Mouse (Mus musculus) right cerebral cortex, postnatal 36 days (tissue): ENCODE results near the gene BC030867.

Experiments
- DNase-seq, 2 experiments: peaks; one replicate each; pipeline ENCODE4 v3.0.0; 2022; ENCODE audit warnings: low spot score in 2 of 2, mixed read lengths in 1 of 2

BC030867 gene

DNA sequence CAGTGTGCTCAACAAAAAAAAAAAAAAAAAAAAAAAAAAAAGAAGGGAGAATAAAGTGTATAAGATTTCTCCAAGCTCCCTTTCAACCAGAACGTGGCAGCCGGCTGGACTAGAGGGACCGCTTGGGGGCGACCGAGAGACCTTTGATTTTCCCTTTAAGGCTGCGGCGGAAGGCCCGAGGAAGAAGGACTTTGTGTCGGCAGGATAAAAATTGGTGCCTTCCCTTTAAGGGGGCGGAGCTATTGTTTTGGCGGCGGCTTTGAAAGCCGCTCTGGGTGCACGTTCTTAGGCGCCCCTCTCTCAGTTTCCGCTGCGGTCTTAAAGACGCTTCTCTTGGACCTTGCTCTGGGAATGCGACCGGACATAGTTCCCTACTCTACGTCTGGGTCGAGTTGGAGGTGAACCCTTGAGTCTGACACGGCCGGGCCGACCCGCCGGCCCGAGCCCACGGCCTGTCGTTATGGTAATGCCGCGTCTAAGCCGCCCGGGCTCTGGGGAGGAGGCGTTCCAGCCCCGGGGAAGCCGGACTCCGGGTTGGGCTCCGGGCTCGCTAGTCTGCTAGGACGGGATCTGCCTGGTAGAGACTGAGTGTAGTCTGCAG lies at the start of gene BC030867:
BC030867 (plus strand) TSS at position 253 of the 601 bp plus-strand sequence.
- peak; percentile 82 to 85 for DNase-seq

DNA sequence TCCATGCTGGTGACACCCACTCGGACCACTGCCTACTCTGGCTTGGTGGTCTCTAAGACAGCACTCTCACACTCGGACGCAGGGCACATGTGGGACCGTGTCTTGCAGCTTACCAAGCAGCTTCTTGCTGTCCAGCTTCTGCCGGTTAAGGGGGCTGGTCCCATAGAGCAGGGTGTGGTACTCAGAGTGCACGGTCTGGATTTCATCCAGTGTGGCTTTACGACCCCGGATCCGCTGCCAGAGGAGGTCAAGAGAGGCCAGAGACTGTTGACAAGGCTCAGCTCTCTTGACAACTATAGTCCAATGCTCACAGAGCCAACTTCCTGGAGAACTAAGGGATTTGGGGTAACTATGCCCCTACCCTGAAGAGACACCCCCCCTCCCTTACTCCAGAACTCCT lies 48.8 kb upstream of the BC030867 start:
- DNase-seq = no peak

DNA sequence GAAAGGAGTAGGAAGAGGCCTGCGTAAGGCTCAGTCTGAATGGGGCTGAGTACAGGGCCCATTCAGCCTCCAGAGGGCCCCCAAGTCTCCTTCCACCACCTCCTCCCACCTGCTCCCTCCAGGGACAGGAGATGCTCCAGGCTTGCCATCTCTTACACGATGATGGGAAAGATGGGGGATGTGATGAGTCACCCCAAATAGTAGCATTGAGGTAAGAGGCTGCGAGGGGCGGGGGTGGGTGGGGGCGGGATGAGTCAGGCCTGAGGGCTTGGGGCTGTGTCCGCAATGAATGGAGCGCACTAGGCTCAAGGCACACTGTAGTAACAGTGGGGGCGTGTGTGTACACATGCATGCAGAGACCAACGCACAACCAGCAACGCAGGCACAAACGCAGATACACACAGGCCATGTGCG lies 47.3 kb upstream of the BC030867 start:
- DNase-seq = peak; percentile 64 to 83

DNA sequence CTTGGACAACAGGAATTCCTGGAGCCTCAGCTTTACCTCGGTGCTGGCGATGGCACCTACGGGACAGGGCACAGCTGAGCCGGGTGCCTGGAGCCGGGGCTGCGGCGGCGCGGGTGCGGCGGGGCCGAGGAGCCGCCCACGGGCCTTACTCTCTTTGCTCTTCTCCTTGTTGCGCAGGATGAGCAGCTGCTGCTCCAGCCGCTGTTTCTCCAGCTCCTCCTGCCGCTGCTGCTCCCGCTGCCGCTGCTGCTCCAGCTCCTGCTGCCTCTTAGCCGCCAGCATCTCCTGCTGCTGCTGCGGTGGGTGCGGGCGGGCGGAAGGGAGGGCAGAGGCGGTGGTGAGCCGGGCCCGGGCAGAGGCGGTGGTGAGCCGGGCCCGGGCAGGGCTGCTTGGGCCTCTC lies 42.2 kb upstream of the BC030867 start:
- no peak for DNase-seq

DNA sequence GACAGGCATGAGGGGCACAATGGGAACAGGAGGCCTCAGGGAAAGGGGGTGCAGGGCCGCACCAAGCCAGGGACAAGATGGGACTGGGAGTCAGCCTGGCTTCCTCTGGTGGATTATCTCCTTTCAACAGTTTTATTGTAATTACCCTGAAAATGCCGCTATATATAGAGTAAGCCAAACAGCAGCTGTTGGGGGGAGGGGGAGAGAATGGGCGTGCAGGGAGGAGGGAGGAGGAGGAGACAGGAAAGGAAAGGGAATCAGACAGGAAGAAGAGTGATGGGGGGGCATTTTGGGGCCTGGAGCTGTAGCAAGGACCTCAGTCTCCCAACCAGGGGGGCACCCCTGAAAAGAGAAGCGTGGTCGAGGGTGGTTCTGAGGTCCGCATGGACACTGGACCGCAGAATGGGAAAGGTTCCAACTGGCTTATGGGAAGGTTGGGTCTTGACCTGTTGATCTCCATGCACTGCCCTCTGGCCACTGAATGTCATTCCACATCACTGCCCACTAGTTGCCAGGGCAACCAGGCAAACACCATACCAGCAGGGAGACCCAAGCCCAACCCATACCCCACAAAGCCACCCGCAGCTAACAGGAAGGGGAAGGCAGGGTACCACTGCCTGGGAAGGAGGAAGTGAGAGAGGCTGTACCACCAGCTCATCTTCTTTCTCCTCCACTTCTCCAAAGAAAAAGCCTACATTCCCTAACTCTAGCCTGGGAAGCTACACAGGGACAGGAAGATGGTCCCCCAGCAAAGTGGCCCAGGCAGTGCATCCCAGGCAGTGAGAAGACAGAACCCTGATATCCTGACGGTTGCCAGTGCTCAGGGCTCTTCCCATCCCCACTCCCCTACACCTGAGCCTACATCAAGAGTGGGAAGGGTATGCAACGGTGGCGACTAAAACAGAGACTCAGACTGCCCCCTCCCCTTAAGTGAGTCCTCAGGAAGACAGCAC lies 40.6 kb upstream of the BC030867 start:
- DNase-seq = no peak

DNA sequence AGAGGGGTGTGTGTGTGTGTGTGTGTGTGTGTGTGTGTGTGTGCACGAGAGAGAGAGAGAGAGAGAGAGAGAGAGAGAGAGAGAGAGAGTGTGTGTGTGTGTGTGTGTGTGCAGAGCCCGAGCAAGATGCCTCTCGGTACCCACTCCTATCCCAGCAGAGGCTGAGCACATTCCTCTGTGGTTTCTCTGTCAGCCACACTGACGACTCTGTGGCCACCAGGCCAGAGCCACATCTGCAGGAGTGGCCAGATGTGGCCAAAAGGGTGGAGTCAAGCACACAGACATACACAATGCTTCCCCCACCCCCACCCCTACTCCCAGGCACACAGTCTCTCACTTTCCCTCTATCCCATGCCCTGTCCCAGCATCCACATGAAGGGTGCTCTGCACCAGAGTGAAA lies 39.8 kb upstream of the BC030867 start:
- no peak for DNase-seq

DNA sequence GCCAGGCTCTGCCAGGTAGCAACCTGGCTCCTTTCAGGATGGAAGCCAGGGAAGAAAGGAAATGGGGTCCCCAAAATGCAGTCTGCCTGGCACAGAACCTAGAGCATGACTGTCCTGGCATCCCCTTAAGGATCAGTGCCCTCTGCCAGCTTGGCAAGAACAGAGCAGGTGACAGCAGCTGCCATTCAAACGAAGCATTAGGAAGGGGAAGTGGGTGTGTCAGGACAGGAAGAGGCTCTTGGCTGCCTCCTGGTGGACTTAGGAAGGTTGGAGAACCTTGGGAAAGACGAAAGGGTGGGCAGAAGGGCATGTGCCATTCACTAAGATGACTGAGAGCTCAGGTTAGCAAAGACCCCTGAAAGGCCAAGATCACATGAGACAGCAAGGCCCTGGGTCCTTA lies 38.9 kb upstream of the BC030867 start:
- no peak for DNase-seq

DNA sequence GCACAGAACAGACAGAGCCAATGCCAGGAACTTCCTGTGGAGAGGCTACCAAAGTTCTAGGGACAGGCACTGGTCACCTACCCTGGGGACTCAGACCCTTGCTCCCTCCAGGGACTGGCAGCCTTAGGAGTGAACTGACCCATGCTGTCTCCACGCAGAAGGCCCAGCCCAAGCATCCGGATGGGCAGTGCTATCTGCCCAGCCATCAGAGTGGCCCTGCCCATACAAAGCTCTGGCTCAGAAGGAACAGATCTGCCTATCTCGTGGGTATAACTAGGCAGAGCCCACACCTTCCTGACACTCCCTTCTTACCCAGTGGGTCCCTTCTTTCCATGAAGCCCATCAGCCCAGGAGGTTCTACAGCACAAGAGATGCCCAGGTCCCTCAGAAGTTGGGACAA lies 38.5 kb upstream of the BC030867 start:
- no peak for DNase-seq

DNA sequence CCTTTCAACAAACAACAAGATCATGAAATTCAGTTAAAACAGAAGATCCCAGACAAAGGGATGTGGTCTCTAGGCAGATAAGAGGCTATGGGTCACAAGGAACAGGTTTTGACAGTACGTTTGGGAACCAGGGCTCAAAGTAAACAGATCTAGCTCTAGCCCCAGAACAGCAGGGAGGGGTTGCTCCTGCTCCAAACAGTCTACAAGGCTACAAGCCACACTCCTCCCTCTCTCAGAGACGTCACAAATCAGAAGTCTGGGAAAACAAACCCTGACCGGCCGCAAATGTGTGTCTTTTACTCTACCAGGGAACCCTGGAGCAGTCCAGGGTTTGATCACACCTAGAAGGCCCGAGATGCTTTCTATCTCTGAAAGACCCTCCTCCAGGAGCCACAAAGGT lies 37.7 kb upstream of the BC030867 start:
- DNase-seq = no peak

DNA sequence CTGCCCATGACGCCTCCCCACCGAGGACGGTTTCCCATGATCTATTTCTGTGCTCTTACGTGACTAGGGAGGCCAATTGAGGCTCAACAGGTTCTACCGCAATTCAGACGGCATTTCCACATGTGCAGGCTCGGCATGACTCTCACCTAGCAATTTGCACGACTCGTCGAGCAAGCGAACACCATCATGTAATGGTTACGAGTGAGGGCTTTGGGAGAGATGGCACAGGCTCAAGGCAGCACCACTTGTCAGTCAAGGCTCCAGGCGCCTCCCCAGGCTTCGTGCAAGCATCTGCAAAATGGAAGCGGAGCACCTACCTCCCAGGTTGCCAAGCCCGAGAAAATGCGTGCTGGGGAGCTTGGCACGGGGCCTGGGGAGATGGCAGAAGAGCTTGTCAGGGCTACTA lies 36.7 kb upstream of the BC030867 start:
- no peak for DNase-seq

DNA sequence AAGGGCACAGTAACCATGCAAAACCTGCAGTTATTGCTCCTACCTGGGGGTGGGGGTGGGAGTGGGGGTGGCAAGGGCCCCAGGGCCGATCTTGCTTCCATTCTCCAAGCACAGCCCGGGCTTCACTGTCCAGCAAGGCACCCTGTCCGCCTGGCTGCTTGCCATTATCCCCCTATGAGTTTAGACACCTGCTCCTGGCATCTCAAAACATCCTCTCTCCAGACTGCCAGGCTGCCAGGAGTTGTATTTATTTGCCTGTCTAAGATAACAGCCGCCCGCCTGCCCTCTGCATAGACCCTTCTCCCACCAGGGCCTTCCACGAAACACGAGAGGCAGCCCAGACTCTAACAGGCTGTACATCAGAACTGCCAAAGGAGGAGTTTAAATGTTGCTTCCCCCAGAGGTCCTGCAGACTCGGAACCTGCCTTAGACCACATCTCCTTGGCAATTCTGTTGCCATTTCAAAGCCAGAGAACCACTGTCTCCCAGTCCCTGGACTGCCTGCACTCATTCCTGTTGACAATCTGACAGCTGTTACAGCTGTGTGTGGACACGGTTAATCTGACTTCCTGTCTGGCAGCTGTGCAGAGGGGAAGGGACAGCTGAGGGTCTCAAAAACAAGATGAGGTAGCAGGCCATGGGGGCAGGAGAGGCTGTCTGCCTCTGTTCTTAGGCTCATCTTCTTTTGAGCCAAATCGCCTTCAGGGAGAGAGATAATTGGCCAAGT lies 34.1 kb upstream of the BC030867 start:
- DNase-seq = no peak

DNA sequence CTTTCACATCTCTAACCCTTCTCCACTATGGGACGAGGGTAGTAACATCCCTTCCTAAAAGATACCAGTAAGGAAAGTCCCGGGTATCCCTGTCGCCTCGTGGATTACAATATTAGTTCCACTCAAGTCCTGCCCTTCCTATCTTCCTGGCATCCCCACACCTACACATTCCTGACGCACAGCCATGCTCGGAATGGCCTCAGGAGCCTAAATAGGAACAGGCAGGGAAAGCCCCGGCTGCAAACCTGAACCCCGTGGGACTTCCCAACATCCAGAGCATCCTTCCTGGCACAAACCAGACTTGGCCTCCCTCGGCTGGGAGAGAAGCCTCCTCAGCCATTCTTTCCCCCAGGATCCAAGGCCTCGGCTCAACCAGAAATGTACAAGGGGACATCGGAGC lies 33.2 kb upstream of the BC030867 start:
- DNase-seq = no peak

DNA sequence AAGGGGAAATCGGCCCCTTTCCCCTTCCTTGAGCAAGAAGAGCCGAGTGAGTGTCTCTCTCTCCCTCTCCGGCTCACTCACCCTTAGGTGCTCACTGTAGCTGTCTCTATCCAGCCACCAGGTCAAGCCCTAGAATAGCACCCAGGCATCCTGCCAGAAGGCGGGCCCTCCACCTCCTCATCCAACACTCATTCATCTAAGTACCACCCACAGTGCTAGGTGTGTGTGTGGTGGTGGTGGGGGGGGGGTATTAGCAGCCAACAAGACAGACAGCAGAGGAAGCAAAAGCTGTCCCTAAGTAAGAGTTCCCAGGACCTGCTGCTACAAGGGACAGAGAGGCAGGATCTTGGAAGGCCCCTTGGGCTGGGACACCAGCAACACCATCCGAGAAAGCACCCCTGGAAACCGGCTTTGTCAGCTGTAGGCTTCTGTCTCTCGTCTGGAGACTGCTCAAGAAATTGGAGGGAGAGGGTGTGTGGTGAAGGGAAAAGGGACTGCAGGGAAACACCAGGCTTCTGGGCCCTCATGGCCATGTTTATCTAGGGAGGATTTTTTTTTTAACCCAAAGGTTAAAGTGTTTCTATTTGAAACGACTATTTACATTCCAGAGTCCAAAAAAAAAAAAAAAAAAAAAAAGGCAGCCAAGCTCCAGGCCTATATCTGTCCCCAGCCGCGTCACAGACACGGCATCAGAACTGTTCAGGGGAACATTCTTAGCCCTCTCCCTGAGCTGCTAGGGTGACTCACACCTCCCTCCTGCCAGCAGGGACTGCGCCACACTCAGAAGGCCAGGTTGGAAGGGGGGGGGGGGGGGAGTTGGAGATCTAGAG lies 32.4 kb upstream of the BC030867 start:
- peak; percentile 52 to 70 for DNase-seq

DNA sequence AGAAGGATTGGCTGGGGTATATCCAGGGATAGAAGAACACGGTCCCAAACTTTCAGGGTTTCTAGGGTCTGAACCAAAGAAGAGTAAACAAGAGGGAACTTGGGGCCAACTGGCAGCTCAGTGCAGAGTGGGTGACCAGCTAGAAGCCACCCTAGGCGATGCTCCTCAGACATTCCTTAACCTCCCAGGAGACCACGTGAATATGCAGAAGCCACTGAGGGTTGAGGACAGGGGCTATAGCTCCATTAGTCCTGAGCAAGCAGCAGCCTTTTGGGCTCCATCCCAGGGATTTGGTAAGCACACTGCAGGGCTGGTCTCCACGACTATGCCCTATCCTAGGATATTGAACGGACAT lies 31.8 kb upstream of the BC030867 start:
- no peak for DNase-seq

DNA sequence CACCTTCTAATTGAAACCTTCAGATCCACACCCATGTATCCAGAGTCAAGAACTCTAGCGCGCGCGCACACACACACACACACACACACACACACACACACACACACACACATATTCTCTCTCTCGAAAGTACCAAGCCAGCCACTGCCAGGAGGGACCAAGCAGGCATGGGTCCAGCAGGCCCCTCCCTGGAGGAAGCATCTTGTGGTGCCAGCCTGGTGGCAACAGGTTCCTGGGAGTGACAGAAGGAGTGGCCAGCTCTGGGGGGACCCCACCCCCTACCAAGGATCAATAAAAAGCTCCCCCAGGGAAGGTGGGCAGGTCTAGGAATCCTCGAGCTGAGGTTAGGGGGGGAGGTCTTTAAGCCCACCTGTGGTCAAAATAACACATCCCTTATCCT lies 31.3 kb upstream of the BC030867 start:
- no peak for DNase-seq

DNA sequence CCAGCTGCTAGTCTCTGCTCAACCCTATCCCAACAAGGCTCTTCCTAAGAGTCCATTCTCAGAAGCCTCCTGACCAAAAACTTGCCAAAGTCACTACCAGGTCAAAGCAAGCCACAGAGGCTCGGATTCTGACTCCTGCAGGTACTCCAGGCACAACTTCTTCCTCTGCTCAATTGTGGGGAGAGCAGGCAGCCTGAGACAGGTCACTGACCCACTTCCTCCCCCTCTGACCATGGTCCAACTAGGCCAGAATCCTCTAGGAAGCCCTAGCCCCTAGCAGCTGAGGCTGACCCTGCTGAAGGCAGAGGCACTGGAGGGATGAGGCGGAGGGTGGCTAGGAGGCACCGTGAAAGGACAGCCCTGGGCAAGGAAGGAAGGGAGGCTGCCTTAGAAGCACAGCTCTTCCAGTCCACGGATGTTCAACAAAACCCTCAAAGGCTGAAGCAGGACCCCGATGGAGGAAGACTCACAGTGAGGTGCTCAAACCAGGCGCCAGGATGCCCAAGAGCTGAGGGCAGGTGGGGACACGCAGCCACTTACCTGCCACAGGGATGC lies 30.7 kb upstream of the BC030867 start:
- no peak for DNase-seq

DNA sequence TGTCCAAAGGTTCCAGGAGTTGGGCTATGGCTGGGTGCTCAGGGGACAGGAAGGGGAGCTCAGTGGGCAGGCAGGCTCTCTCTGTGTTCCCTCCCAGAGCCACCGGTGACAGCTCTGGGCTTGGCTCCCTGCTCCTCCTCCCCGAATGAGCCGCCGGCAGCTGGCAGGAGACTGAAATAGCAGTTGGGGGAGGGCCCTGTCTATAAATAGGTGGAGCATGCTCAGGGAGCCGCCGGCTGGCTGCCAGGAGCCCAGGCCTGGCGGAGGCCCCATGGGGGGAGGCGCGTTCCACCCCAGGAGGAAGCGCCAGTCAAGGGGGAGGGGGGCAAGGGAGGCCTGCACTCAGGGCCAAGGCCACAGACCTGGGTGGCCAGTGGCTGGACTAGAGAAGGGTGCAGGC lies 29.9 kb upstream of the BC030867 start:
- peak; percentile 94 to 95 for DNase-seq

DNA sequence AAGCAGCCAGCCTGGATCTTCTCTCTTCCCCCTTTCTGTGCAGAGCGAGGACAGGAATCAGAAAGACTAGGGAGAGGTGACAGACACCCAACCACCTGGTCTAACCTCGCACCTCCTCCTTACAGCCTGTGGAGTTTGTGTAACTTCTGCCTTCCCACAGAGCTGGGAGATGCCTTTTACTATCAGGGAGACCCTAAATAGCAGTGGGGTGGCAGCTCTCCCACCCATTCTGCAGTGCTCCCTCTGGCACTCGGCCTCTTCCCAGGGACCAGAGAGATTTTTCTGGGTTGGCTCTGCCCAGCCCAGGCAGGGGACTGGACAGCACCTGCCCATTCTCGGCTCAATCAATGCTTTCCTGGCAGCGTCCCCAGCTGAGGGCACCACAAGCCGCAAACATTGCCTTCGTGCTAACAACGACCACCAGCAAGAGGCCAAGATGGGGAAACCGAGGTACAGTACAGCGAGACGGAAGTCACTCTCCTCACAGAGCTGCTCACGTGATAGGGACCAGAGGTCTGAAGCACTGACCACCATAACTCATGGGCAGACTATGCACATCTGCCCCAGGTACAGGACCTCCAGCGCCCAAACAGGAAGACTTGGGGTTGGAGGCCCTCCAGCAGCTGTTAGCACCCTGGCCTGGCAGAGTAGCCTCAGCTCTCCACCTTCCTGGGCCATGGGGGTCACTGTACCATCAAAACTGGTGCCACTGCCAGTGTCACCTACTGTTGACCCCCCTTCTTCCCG lies 29.3 kb upstream of the BC030867 start:
- DNase-seq = peak in 1 of 2 experiments; percentile 46

DNA sequence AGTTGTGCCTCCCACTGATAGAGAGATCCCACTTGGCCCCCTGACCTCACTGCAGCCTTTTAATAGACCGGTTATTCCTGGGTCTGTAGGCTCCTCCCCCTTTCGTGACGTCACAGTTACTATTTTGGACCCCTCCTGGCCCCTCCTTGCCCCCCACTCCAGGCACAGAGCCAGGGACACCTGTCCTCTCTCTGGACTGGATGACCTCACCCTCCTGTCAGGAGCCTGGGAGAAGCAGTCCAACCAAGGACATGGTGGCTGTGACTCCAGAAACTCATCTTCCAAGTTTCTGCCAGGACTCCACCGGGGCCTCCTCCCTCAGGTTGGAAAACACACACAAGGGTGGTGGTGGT lies 28.7 kb upstream of the BC030867 start:
- DNase-seq = no peak

DNA sequence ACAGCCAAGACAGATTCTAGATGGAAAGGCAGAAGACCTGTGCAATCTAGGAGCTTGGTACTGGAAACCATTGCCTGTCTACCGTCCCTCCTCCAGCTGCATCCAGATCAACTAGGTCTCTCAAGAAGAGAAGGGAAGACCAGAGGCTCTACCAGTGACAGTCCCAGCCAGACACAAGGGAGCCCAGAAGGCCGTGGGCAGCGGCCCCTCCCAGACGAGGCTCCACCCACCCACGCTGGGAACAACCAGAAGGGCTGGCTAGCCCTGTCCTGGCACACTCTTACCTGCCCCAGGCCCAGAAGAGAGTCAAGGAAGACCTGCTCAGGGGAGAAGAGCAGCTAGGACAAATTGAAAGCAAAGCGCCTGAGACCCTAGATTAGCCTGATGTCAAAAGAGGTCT lies 28.2 kb upstream of the BC030867 start:
- DNase-seq = no peak
